Mouse (Mus musculus) neural tube, embryonic 15.5 days (tissue): ENCODE measurements around the gene Mrap2. TPM values are rescaled to one million over a fixed set of nuclear protein-coding genes. Genes with fewer than 3 reads are reported as not detected.

Source experiments
- ATAC-seq: fragments of 200-750 bp; cut with Nextera tagmentation; 2 replicates; pipeline ENCODE4 v1.8.0; 2017; ENCODE audit warnings: mild to moderate bottlenecking, moderate TSS enrichment, moderate library complexity; ENCODE audit not compliant: low FRiP score
- H3K27ac ChIP-seq: fragments of 300-500 bp; sonication (generic); replicated peaks from 2 replicates; pipeline ENCODE4 v1.5.1; 2015; ENCODE audit warnings: mild to moderate bottlenecking, inconsistent platforms
- H3K27me3 ChIP-seq: fragments of 300-500 bp; sonication (generic); replicated peaks from 2 replicates; pipeline ENCODE4 v1.6.1; 2015; ENCODE audit warnings: inconsistent platforms
- H3K36me3 ChIP-seq: fragments of 300-500 bp; sonication (generic); 2 replicates; pipeline ENCODE4 v1.6.1; 2015; ENCODE audit warnings: inconsistent platforms
- H3K4me1 ChIP-seq: fragments of 300-500 bp; sonication (generic); 2 replicates; pipeline ENCODE4 v1.6.1; 2015; ENCODE audit warnings: inconsistent platforms
- H3K4me2 ChIP-seq: fragments of 300-500 bp; sonication (generic); 2 replicates; pipeline ENCODE4 v1.6.1; 2015; ENCODE audit warnings: inconsistent platforms, mild to moderate bottlenecking, moderate library complexity
- H3K4me3 ChIP-seq: fragments of 300-500 bp; sonication (generic); replicated peaks from 2 replicates; pipeline ENCODE4 v1.5.1; 2015; ENCODE audit warnings: mild to moderate bottlenecking, inconsistent platforms
- H3K9ac ChIP-seq: fragments of 300-500 bp; sonication (generic); replicated peaks from 2 replicates; pipeline ENCODE4 v1.6.1; 2015; ENCODE audit warnings: mild to moderate bottlenecking, inconsistent platforms
- H3K9me3 ChIP-seq: fragments of 300-500 bp; sonication (generic); replicated peaks from 2 replicates; pipeline ENCODE4 v1.6.1; 2016; ENCODE audit warnings: inconsistent platforms
- WGBS: fragments of 180-500 bp; shearing (Covaris S2); methylation state at CpG from one replicate; pipeline ENCODE4 v1.1.7; 2015; ENCODE audit warnings: mixed read lengths; 5-methylcytosine and 5-hydroxymethylcytosine counted together
- polyA plus RNA-seq: library from polyadenylated mRNA; unstranded; fragments of >200 nt; fragmentation: Nextera tagmentation; extraction: Ambion mirVana; gene quantifications from 2 replicates; pipeline ENCODE4 v1.2.1, GENCODE M21; 2015

Mrap2 gene
- polyA plus RNA-seq, 1 experiment from 2014 or later, result 3.2 TPM

DNA sequence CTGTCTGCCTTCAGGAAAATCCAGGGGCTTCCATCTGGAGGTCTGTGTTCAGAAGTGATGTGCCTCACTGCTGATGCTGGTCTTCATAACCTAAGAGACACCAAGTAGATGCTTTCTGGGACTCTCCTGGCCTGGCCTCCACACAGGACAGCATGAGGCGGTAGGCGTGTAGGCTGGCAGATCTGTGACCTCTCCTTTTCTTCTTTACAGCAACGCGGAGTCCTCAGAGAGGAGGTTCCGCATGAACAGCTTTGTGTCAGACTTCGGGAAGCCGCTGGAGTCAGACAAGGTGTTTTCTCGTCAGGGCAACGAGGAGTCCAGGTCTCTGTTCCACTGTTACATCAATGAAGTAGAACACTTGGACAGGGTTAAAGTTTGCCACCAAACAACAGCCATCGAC is 38.1 kb downstream of the Mrap2 start:
- ATAC-seq, result no peak
- 89% methylated on average over 10 of the region's 10 CpGs for WGBS

DNA sequence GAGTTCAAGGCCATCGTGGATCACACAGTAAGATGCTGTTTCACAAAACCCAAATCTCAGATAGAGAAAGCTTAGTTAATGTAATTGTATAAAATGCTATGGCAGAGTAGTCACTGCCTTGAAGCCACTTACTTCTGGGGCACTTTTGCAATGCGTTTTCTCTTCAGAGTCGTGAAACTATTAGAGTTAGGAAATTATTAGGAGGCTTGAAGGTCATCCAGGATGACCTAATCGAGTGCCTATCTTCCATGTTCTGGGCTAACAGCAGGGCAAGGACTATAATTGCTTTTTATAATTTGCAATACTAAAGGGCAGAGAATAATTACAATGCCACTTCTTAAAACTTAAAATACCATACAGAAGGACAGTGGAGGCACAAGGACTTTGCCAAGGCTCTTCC is 43.2 kb downstream of the Mrap2 start:
- no peak overlapping the region for H3K27ac ChIP-seq
- H3K4me2 ChIP-seq, result no peak overlapping the region
- no peaks in the 10 kb centered on the region for H3K27me3 ChIP-seq
- no peaks in the 10 kb centered on the region for H3K4me1 ChIP-seq
- H3K9ac ChIP-seq, result no peak overlapping the region
- no peak overlapping the region for H3K4me3 ChIP-seq
- ATAC-seq, result no peak
- 93% methylated on average over 4 of the region's 4 CpGs for WGBS
- no peaks in the 10 kb centered on the region for H3K9me3 ChIP-seq
- peaks cover 23% of the 10 kb centered on the region for H3K36me3 ChIP-seq

More for the DNA sequence above, 38.1 kb downstream of the Mrap2 start:
- H3K36me3 ChIP-seq, result no peaks in the 10 kb centered on the region
- no peaks in the 10 kb centered on the region for H3K4me1 ChIP-seq
- no peak overlapping the region for H3K27ac ChIP-seq
- H3K4me3 ChIP-seq, result no peak overlapping the region
- no peaks in the 10 kb centered on the region for H3K27me3 ChIP-seq
- no peak overlapping the region for H3K4me2 ChIP-seq
- no peaks in the 10 kb centered on the region for H3K9me3 ChIP-seq
- H3K9ac ChIP-seq, result no peak overlapping the region

DNA sequence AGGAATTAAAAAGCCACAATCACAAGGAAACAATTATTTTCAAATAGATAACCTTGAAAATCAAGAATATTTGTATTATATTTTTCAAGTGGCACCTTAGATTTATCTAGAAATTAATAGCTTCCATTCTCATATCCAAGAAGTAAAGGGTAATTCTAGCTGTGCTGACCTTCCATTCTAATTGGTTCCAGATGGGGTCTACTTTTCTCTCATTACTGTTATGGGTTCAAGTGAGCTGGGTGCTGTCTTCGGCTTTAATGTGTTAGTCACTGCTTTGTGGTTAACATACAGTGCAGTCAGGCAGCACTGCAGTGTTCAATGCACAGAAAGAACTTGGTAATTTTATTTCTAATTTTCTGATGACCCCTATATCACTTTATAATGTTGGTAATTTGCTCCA is 49.6 kb downstream of the Mrap2 start:
- Histone ChIP-seq H3K4me1 (no peaks in the 10 kb centered on the region), H3K4me3 (no peak overlapping the region), H3K27me3 (no peaks in the 10 kb centered on the region), H3K36me3 (peaks cover 58% of the 10 kb centered on the region), H3K9me3 (no peaks in the 10 kb centered on the region), H3K27ac (no peak overlapping the region), H3K4me2 (no peak overlapping the region), H3K9ac (no peak overlapping the region)
- 93% methylated on average over 1 of the region's 1 CpGs for WGBS
- ATAC-seq, result no peak

DNA sequence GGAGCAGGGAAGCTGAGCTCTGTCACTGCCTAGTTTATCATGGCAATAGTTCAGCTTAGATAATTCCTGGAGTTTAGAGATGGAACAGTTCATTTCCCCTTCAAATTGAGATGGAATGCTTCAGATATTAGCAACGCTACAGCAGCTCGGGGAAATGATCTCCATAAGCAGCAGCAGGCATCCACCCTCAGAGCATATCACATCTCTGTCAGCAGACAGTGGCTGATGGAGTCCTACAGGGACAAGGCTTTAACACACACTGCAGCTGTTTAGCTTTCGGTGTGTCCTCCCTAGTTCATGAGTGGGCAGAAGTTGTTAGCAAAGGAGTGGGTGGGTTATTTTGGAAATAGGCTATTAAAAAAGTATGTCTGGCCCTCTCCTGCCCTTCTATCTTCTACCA is 53.2 kb downstream of the Mrap2 start:
- no peaks in the 10 kb centered on the region for H3K4me1 ChIP-seq
- H3K27ac ChIP-seq, result no peak overlapping the region
- WGBS, result 85% methylated on average over 3 of the region's 3 CpGs
- H3K36me3 ChIP-seq, result peaks cover 46% of the 10 kb centered on the region
- no peak for ATAC-seq
- no peak overlapping the region for H3K4me3 ChIP-seq
- no peaks in the 10 kb centered on the region for H3K27me3 ChIP-seq
- H3K4me2 ChIP-seq, result no peak overlapping the region
- H3K9ac ChIP-seq, result no peak overlapping the region
- H3K9me3 ChIP-seq, result no peaks in the 10 kb centered on the region

DNA sequence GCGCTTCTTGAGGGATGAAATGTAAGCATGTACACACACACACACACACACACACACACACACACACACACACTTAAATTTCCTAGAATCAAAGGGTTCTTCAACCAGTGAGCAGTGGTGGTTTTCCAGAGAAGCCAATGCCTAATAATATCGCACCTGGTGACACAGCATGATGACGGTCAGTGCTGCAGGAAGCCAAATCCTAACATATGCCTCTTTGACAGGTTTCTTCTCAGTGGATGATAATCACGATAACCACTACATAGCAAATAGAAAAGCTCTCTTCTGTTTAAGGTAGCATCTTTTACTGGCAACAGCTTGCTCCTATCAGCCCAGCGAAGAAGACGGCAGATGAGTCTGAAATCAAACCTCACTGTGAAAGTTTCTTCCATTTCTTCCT is 53.9 kb downstream of the Mrap2 start:
- H3K4me3 ChIP-seq, result no peak overlapping the region
- H3K4me2 ChIP-seq, result no peak overlapping the region
- no peak overlapping the region for H3K9ac ChIP-seq
- ATAC-seq, result no peak
- no peaks in the 10 kb centered on the region for H3K9me3 ChIP-seq
- H3K27me3 ChIP-seq, result no peaks in the 10 kb centered on the region
- H3K4me1 ChIP-seq, result no peaks in the 10 kb centered on the region
- peaks cover 45% of the 10 kb centered on the region for H3K36me3 ChIP-seq
- WGBS, result 93% methylated on average over 6 of the region's 6 CpGs
- H3K27ac ChIP-seq, result no peak overlapping the region

DNA sequence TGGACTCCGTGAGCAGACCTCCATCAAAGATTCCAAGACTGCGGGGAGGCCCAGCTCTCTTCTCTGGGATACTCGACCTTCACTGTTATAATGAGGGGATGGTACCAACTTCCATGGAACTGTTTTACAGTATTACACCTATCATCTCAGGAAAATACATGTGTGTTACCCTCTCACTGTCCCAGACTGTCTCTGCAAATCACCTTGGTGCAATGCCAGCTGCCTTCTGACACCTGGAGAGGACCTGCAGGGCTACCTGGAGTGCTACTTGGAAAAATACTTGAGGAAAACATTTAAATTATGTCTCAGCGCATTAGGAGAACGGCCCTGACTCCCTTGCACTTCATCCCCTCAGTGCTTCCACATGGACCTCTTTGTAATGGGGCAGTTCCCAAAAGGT is 56.3 kb downstream of the Mrap2 start:
- Histone ChIP-seq H3K27me3 (no peaks in the 10 kb centered on the region), H3K4me1 (no peaks in the 10 kb centered on the region), H3K9ac (no peak overlapping the region), H3K27ac (no peak overlapping the region), H3K4me2 (no peak overlapping the region), H3K9me3 (no peaks in the 10 kb centered on the region), H3K36me3 (peaks cover 56% of the 10 kb centered on the region), H3K4me3 (no peak overlapping the region)
- no peak for ATAC-seq
- 93% methylated on average over 5 of the region's 5 CpGs for WGBS

DNA sequence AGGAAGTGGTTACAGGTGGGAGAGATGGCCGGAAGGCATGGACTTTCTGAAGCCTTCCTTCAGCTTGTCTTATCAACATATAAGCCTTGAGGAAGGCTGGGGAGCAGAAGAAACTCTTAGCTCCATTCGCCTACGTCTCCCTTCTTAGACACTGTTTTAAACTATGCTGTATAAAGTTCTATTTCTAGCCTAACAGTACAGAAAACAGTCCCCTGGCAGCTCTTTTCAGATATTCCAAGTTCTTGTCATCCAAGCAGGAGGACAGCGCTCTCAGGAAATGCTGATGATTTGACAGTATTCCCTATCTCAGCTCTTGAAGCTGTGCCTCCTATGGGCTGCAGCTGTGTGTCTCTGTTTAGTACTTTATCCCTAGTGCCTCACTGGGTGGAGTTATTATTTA is 56.8 kb downstream of the Mrap2 start:
- no peaks in the 10 kb centered on the region for H3K4me1 ChIP-seq
- WGBS, result 97% methylated on average over 4 of the region's 4 CpGs
- no peak overlapping the region for H3K4me3 ChIP-seq
- H3K27me3 ChIP-seq, result no peaks in the 10 kb centered on the region
- no peak overlapping the region for H3K4me2 ChIP-seq
- H3K9me3 ChIP-seq, result no peaks in the 10 kb centered on the region
- H3K9ac ChIP-seq, result no peak overlapping the region
- ATAC-seq, result no peak
- peaks cover 58% of the 10 kb centered on the region for H3K36me3 ChIP-seq
- no peak overlapping the region for H3K27ac ChIP-seq

DNA sequence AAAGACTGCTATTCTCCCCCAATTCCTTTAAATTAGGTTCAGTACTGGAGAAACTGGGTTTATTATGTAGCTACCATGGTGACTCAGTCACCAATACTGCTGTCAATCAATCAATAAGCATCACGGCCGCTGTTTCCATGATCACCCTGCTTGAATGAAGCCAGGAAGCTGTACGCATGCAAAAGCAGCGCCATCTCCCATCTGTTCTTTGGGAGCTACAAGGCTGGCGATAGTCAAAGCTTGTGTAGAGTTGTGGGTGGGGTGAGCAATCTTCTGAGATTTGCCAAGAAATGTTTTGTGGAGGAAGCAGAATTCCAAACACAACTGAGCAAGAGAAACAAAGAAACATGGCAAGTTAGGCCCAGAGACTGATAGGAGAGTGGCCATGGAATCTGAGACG is 58.3 kb downstream of the Mrap2 start:
- ATAC-seq, result no peak
- H3K9ac ChIP-seq, result no peak overlapping the region
- H3K27ac ChIP-seq, result no peak overlapping the region
- no peak overlapping the region for H3K4me2 ChIP-seq
- H3K4me1 ChIP-seq, result no peaks in the 10 kb centered on the region
- no peaks in the 10 kb centered on the region for H3K9me3 ChIP-seq
- no peak overlapping the region for H3K4me3 ChIP-seq
- WGBS, result 89% methylated on average over 6 of the region's 6 CpGs
- H3K27me3 ChIP-seq, result no peaks in the 10 kb centered on the region
- H3K36me3 ChIP-seq, result peaks cover 61% of the 10 kb centered on the region

DNA sequence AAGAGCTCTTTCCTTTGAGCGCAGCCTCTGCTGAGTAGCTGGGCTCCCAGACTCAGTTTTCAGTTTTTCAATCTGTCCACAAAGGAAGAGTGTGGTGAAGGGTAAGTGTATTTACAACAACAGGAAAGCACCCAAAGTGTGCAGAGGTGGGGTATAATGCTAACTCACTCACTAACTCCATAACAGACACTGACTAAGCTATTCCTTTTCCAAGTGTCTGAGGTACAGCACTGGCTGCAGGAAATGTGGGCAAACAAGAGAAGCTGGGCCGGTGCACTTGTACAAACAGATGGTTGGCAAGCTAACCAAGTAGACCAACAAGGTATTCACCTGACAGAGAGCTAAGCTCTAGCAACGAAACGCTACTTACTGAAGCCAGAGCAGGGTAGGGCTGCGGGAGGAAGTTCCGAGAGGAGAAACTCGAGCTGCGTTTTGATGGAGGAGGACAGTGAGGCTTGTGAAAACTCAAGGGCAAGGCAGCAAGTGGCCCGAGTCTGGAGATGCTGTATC is 66.8 kb downstream of the Mrap2 start:
- no peak overlapping the region for H3K27ac ChIP-seq
- H3K27me3 ChIP-seq, result no peaks in the 10 kb centered on the region
- H3K36me3 ChIP-seq, result peaks cover 47% of the 10 kb centered on the region
- WGBS, result 93% methylated on average over 9 of the region's 9 CpGs
- H3K4me3 ChIP-seq, result no peak overlapping the region
- H3K4me2 ChIP-seq, result no peak overlapping the region
- H3K9me3 ChIP-seq, result no peaks in the 10 kb centered on the region
- no peak overlapping the region for H3K9ac ChIP-seq
- H3K4me1 ChIP-seq, result no peaks in the 10 kb centered on the region
- ATAC-seq, result no peak

DNA sequence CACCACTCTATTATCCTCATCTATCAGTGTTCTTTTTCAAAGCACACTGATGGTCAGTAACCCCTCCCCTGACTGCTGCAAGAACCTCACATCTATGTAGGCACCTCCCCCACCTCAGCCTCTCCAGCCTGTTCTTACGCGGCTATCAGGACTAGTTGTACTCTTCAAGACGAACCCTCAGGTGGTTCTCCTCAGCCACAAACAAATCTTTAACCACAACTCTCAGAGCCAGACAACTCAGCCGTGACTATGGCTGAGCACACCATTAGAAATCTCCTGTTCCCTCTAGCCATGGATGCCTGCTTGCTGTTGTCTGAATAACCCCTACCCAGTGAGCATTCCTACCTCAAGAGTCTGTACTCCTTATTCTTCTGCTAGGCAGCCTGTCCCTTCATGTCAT is 69.1 kb downstream of the Mrap2 start:
- Histone ChIP-seq H3K36me3 (peaks cover 33% of the 10 kb centered on the region), H3K4me3 (no peak overlapping the region), H3K4me2 (no peak overlapping the region), H3K4me1 (no peaks in the 10 kb centered on the region), H3K27me3 (no peaks in the 10 kb centered on the region), H3K9me3 (no peaks in the 10 kb centered on the region), H3K9ac (no peak overlapping the region), H3K27ac (no peak overlapping the region)
- 84% methylated on average over 4 of the region's 4 CpGs for WGBS
- ATAC-seq, result no peak

Other genes starting within 250 kb of the Mrap2 start
- 7.3 and 10.7 TPM in 2 replicates for gene Ripply2, start 128.8 kb upstream of the Mrap2 start, polyA plus RNA-seq
- gene Cyb5r4, start 122.3 kb upstream of the Mrap2 start, polyA plus RNA-seq, result 59.6 and 62.3 TPM in 2 replicates
- gene Cep162, start 111.2 kb downstream of the Mrap2 start, polyA plus RNA-seq, result 5.5 and 5.6 TPM in 2 replicates